Mouse (Mus musculus) forelimb bud, embryonic 11.5 days (tissue): ENCODE results near the gene Platr17.
A peak's percentile ranks its signal among the peaks of the same experiment; 100 is the strongest.

Source experiments
- DNase-seq: peaks from one replicate; pipeline ENCODE4 v3.0.0-alpha.2; 2012; ENCODE audit warnings: low read depth, low spot score

The Platr17 gene

DNA sequence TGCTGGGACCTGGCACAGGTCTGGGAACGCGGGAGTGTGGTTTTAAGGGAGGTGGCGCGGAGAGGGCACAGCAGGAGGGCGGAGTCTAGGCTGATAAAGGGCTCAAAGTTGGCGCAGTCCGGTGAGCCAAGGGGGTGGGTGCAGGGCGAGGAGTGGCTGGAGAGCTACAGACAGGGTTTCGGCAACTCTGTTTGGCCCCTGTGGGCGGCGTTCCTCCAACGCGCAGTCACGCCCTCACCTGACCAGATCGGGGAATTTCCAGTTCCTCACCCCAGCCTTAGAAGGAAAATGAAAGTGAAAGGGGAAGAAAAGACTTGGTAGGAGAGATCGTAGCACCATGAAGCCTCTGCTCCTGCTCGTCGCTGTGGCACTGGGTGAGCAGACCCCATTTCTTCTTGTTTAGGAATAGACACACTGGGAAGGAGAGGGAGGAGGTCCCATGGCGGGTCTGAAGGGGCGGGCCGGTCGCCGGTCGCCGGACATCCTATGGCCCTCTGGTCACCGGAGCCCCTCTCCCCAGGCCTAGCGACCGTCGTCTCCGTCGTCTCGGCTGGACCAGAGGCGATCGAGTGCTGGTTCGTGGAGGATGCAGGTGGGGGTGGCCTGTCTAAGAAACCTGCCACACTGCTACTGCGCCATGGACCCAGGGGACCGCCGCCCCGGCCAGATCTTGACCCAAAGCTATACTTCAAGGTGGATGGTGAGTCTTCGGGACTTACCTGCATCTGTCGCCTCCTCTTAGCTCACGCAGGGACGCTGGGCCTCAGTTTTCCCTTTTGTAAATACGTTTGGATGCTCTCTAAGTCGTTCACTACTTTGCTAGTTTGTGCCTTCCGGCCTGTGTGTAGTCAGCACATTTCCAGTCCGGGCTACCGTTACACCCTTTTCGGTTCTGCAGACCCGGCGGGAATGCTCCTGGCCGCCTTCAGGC lies 14.7 kb downstream of the Platr17 start:
- no peak for DNase-seq

DNA sequence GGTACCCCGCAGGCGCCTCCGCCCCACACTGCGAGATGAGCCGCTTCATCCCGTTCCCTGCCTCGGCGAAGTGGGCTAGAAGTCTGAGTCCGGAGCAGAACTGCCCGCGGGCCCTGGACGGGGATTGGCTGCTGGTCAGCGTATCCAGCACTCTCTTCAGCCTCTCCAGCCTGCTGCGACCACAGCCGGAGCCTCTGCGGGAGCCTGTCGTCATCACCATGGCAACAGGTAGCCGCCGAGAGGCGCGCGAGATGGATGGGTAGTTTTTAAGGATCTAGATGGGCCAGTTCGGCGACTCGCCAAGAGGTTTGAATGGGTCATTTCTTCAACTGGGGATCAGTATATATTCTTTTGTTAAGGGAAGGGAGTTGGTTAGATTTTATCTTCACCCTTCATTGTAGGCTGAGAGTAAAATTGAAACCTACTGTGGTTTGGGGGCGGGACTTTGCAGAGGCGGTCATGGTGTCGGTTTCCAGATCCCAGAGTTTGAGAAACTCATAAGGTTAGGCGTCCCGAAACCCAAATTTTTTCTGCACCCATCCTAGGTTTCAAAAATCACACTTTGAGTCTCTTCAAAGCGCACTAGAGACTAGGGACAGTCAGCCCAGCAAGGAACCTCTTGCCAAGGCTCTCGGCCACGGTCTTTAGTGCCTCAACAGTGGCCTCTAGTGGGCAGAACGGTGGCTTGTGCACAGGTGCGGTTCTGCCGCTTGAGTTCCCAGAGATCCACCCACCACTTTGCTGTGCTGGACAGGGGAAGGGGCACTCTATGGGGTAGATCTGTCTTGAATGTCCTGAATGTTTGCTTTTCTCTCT lies 15.6 kb downstream of the Platr17 start:
- DNase-seq: peak; percentile 80

GRCm38 (mm10) chr17:33921361-33921760 lies 16.4 kb downstream of the Platr17 start:
- DNase-seq: no peak

GRCm38 (mm10) chr17:33924577-33925283 lies 19.8 kb downstream of the Platr17 start:
- DNase-seq: peak; percentile 61

GRCm38 (mm10) chr17:33925406-33926116 lies 20.6 kb downstream of the Platr17 start:
- no peak for DNase-seq

DNA sequence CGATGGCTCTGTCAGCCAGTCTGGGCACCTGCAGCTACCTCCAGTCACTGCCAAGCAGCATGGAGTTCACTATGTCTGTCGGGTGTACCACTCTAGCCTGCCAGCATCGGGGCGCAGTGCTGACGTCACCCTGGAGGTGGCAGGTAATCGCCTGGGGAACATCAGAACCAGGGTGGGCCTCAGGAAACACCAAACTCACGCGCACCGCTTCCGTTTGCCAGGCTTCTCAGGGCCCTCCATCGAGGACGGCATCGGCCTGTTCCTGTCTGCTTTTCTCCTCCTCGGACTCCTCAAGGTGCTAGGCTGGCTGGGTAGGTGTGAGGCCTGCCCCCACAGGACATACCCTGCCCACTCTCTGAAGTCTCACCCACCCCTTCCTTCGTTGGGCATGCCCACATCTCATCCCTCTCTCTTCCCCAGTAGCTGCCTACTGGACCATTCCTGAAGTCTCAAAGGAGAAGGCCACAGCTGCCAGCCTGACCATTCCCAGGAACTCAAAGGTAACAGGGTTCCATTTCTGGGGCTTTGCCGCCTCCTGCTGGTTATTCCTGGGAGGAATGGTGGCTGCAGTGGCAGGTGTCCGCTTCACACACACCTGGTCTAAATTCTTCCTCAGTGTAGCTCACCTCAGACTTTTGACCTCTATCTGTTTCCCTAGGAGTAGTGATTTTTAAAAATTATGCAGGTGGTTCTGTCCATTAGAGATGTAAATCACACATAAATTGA lies 21.4 kb downstream of the Platr17 start:
- no peak for DNase-seq

DNA sequence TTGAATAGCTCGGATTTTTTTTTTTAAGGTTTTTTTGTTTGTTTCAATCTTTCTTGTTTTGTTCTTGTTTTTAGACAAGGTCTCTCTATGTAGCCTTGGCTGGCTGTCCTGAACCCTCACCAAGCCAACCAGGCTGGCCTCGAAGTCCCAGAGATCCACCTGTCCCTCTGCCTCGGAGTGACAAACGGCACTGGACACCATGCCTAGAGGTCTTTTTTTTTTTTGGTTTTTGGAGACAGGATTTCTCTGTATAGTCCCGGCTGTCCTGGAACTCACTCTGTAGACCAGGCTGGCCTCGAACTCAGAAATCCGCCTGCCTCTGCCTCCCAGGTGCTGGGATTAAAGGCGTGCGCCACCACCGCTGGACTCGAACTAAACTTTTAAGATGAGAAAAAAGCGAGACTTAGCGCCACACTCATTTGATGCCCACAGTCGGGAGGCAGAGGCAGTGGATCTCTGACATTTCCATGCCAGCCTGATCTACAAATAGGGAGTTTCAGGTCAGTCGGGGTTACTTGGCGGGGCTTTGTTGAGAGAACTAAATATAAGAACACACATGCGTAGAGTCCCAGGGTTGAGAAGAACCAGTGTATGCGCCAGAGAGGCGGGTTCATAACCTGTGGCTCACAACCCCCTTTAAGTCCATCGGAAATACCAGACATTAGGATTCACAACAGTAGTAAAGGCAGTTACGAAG lies 23.5 kb downstream of the Platr17 start:
- no peak for DNase-seq

- peak; percentile 94 for DNase-seq
These were observed 24.7 kb downstream of the Platr17 start, which contains the start of gene Rgl2 for GRCm38 (mm10) chr17:33929371-33930279. Rgl2 (plus strand) TSS chr17:33929543.

GRCm38 (mm10) chr17:33930280-33931158 lies 25.6 kb downstream of the Platr17 start:
- DNase-seq: no peak

GRCm38 (mm10) chr17:33931159-33931866 lies 26.4 kb downstream of the Platr17 start:
- no peak for DNase-seq

- DNase-seq: no peak
These were observed 27.0 kb downstream of the Platr17 start for GRCm38 (mm10) chr17:33931947-33932346.

GRCm38 (mm10) chr17:33932448-33932847 lies 27.5 kb downstream of the Platr17 start:
- DNase-seq: no peak

- no peak for DNase-seq
These were observed 28.0 kb downstream of the Platr17 start for GRCm38 (mm10) chr17:33932970-33933369.

GRCm38 (mm10) chr17:33935422-33936055 lies 30.6 kb downstream of the Platr17 start:
- DNase-seq: no peak

DNA sequence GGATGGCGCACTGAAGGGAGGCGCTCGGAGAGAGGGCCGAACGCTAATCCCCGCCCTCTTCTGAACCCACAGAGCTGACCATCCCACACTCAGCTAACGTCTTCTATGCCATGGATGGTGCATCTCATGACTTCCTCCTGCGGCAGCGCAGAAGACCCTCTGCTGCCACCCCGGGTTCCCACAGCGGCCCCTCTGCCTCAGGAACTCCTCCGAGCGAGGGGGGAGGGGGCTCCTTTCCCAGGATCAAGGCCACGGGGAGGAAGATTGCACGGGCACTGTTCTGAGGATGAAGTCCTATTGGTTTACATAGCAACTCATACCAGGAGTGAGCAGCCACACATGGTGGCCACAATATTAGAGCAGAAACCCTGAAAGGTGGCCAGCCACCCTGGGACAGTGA lies 32.1 kb downstream of the Platr17 start:
- DNase-seq: no peak

- DNase-seq: no peak
These were observed 33.8 kb downstream of the Platr17 start for GRCm38 (mm10) chr17:33938783-33939182.
